Mouse (Mus musculus): ENCODE results near the gene Slc46a3.

The Slc46a3 gene

GRCm38 (mm10) chr5:147845319-147845718 lies 49.3 kb downstream of the Slc46a3 start:
- DNase-seq (ENCODE audit: low read depth) = no peak

- DNase-seq (ENCODE audit: low read depth) = no peak
These were observed 51.3 kb downstream of the Slc46a3 start for GRCm38 (mm10) chr5:147843340-147843739.

GRCm38 (mm10) chr5:147839418-147839817 lies 55.2 kb downstream of the Slc46a3 start:
- DNase-seq (ENCODE audit: low read depth) = no peak

- DNase-seq (ENCODE audit: low read depth) = no peak
These were observed 59.6 kb downstream of the Slc46a3 start for GRCm38 (mm10) chr5:147834841-147835500.

- no peak for DNase-seq (ENCODE audit: low read depth)
These were observed 61.8 kb downstream of the Slc46a3 start for GRCm38 (mm10) chr5:147832842-147833241.

- DNase-seq (ENCODE audit: low read depth) = no peak
These were observed 65.8 kb downstream of the Slc46a3 start for GRCm38 (mm10) chr5:147828846-147829245.
